Mouse (Mus musculus): ENCODE data around the gene Pgr.

DNA sequence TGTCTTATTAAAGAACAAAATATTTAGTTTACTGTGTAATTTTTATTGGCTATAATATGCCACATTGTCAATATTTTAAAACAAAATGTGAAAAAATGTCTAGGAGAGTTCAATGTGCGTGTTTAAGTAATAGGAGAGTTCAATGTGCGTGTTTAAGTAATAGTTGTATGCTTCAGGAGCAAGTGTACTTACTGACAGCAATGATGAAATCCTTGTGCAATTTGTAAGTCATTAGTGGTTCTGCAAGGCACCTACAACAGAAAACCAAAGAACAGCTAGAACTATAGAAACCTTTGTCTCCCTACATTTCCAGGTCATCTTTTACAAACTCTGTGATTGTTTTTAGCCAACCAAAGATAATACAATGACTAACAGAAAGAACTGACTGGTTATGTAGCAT, 115.5 kb downstream of the Pgr start:
- TF ChIP-seq USF1 (IDR thresholded peaks at IDR 0.05; ENCODE audit: low read depth) (no peak), POLR2A (IDR thresholded peaks at IDR 0.05; ENCODE audit: insufficient read length, low read depth) (no peak), MYOD1 (IDR thresholded peaks at IDR 0.05; ENCODE audit: control insufficient read depth in 1 of 3, insufficient read length in 2 of 3, low read depth in 2 of 3) (no peak), TCF12 (IDR thresholded peaks at IDR 0.05; ENCODE audit: insufficient read depth, poor library complexity, severe bottlenecking) (no peak), MAX (IDR thresholded peaks at IDR 0.05; ENCODE audit: low read depth) (no peak), E2F4 (IDR thresholded peaks at IDR 0.05; ENCODE audit: insufficient read depth) (no peak), MYOG (IDR thresholded peaks at IDR 0.05; ENCODE audit: control insufficient read depth in 1 of 3, insufficient read depth in 1 of 3, insufficient read length in 2 of 3, low read depth in 2 of 3) (no peak), REST (IDR thresholded peaks at IDR 0.05; ENCODE audit: insufficient read depth, insufficient read length) (no peak), TCF3 (IDR thresholded peaks at IDR 0.05; ENCODE audit: insufficient read length, low read depth) (no peak)
